Mouse (Mus musculus): Measurements from ENCODE around the gene Gstp3.

GRCm38 (mm10) chr19:4032668-4033067, 26.7 kb downstream of the Gstp3 start:
- TF ChIP-seq CTCF (IDR thresholded peaks at IDR 0.05; ENCODE audit: insufficient read depth, low read depth, low read length), result no peak
- TF ChIP-seq POLR2A (IDR thresholded peaks at IDR 0.05; ENCODE audit: insufficient read depth, low read depth, low read length), result no peak
